Mouse (Mus musculus) limb, embryonic 11.5 days (tissue): Measurements from ENCODE around the gene Gm21981. TPM values are rescaled to one million over a fixed set of nuclear protein-coding genes. Genes with fewer than 3 reads are reported as not detected.
A peak's percentile ranks its signal among the peaks of the same experiment; 100 is the strongest.

Experiments used
- ATAC-seq: fragments of 200-750 bp; cut with Nextera tagmentation; 2 replicates; pipeline ENCODE4 v1.8.0; 2017; ENCODE audit warnings: low read depth; ENCODE audit not compliant: insufficient number of reproducible peaks, low FRiP score, low TSS enrichment
- DNase-seq: peaks from one replicate; pipeline ENCODE4 v3.0.0-alpha.2; 2015; ENCODE audit warnings: low spot score
- H3K27ac ChIP-seq: fragments of 300-500 bp; sonication (generic); replicated peaks from 2 replicates; pipeline ENCODE4 v1.5.1; 2014; ENCODE audit warnings: low read depth, mild to moderate bottlenecking, low read length
- H3K27me3 ChIP-seq: fragments of 300-500 bp; sonication (generic); 2 replicates; pipeline ENCODE4 v1.6.1; 2014; ENCODE audit warnings: mild to moderate bottlenecking, low read length, mixed read lengths; ENCODE audit not compliant: control insufficient read depth, insufficient read depth
- H3K36me3 ChIP-seq: fragments of 300-500 bp; sonication (generic); 2 replicates; pipeline ENCODE4 v1.6.1; 2014; ENCODE audit warnings: mild to moderate bottlenecking, low read length, moderate library complexity, mixed read lengths; ENCODE audit not compliant: control insufficient read depth, insufficient read depth
- H3K4me1 ChIP-seq: fragments of 300-500 bp; sonication (generic); 2 replicates; pipeline ENCODE4 v1.6.1; 2014; ENCODE audit warnings: low read length, mixed read lengths; ENCODE audit not compliant: control insufficient read depth, insufficient read depth
- H3K4me2 ChIP-seq: fragments of 300-500 bp; sonication (generic); 2 replicates; pipeline ENCODE4 v1.6.1; 2014; ENCODE audit warnings: low read depth, mild to moderate bottlenecking, moderate library complexity; ENCODE audit not compliant: severe bottlenecking
- H3K4me3 ChIP-seq: fragments of 300-500 bp; sonication (generic); 2 replicates; pipeline ENCODE4 v1.5.1; 2014; ENCODE audit warnings: low read depth, low read length
- H3K9ac ChIP-seq: fragments of 300-500 bp; sonication (generic); 2 replicates; pipeline ENCODE4 v1.6.1; 2014; ENCODE audit warnings: mild to moderate bottlenecking, low read length
- H3K9me3 ChIP-seq: fragments of 300-500 bp; sonication (generic); 2 replicates; pipeline ENCODE4 v1.6.1; 2016; ENCODE audit warnings: low read length; ENCODE audit not compliant: control insufficient read depth
- WGBS: fragments of 180-500 bp; shearing (Covaris S2); extraction: QIAGEN DNeasy Blood & Tissue Kit; methylation state at CpG from one replicate; pipeline ENCODE4 v1.1.7; 2014; 5-methylcytosine and 5-hydroxymethylcytosine counted together
- polyA plus RNA-seq: library from polyadenylated mRNA; unstranded; fragments of >200 nt; fragmentation: Nextera tagmentation; extraction: Ambion mirVana; gene quantifications from 2 replicates; pipeline ENCODE4 v1.2.1, GENCODE M21; 2014

Gene Gm21981
- 0.95 and 1.3 TPM in 2 replicates for polyA plus RNA-seq

DNA sequence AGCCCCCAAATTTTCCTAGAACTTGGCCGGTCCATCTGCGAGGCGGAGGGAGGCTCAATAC lies at the start of gene Gm21981:
Gene Gm21981, minus strand, starts transcription at position 14 of the 61 bp plus-strand sequence.
- no peaks in the 10 kb centered on the region for H3K9me3 ChIP-seq
- H3K4me2 ChIP-seq: peak within 1 kb of the TSS; percentile 78
- peak within 1 kb of the TSS; percentile 69 for H3K4me3 ChIP-seq
- ATAC-seq: no peak
- WGBS: 0% methylated on average over 3 of the region's 3 CpGs
- no peaks in the 10 kb centered on the region for H3K36me3 ChIP-seq
- H3K9ac ChIP-seq: peak within 1 kb of the TSS; percentile 86
- no peaks in the 10 kb centered on the region for H3K27me3 ChIP-seq
- H3K27ac ChIP-seq: no peak within 1 kb of the TSS; the same call in 1 of the 2 replicates
- peaks cover 7% of the 10 kb centered on the region for H3K4me1 ChIP-seq
- no peak for DNase-seq

DNA sequence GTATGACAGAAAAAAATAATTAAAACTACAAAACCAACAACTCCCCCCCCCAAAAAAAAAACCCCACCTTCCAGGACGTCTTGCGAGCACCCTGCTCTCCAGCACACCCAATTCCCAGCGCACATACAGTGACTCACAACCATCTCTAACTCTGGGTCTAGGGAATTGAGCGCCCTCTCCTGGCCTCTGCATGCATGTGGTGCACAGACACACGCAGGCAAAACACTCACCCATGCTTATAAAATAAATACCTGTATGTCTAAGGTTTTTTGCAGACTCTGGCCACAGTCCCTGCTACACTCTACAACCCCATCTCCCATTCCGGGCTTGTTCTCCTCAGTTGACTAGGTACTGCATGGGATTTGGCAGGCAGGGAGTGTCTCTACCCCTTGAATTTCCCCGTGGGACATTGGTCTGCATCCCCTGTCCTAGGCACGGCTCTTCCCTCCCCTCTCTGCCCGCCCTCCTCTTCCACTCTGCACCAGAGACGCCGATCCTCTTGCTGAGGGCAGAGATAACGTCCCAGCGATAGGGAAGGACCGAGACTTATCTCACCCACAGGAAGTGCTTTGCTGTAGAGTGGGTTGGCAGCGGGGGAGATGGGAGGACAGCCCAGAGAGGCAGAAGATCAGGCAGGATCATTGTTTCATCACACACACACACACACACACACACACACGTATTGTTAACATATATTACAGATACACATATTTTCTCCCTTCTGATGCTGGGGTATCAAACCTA lies 48.9 kb upstream of the Gm21981 start:
- H3K4me3 ChIP-seq: no peak overlapping the region
- no peak overlapping the region for H3K4me2 ChIP-seq
- no peak overlapping the region for H3K9ac ChIP-seq
- 42% methylated on average over 16 of the region's 16 CpGs for WGBS
- no peak overlapping the region for H3K27ac ChIP-seq
- ATAC-seq (no peak), DNase-seq (peak; percentile 33)
- H3K36me3 ChIP-seq: no peaks in the 10 kb centered on the region
- H3K27me3 ChIP-seq: peaks cover 3% of the 10 kb centered on the region; the same call in 1 of the 2 replicates
- H3K9me3 ChIP-seq: no peaks in the 10 kb centered on the region
- peaks cover 15% of the 10 kb centered on the region for H3K4me1 ChIP-seq

DNA sequence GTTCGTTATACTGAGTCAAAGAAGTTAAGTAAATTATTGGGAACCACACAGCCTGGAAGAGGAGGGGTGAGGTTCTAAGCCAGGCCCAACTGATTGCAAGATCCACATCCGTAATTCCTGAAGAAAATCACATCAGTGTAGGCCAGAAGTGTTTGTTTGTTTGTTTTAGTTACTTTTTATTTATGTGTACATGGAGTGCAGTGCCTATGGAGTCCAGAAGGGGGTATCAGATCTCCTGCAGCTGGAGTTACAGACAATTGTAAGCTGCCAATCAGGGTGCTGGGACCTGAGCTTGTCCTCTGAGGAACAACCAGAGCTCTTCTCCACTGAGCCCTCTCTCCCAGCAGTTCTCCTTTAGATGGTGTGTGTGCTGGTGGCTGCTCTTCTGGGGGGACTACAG lies 45.9 kb upstream of the Gm21981 start:
- 48% methylated on average over 2 of the region's 2 CpGs for WGBS
- Histone ChIP-seq H3K27me3 (peaks cover 5% of the 10 kb centered on the region; the same call in 1 of the 2 replicates), H3K4me3 (no peak overlapping the region), H3K27ac (no peak overlapping the region), H3K36me3 (no peaks in the 10 kb centered on the region), H3K9ac (no peak overlapping the region), H3K4me2 (no peak overlapping the region), H3K4me1 (peaks cover 20% of the 10 kb centered on the region), H3K9me3 (no peaks in the 10 kb centered on the region)
- DNase-seq (no peak), ATAC-seq (no peak)

DNA sequence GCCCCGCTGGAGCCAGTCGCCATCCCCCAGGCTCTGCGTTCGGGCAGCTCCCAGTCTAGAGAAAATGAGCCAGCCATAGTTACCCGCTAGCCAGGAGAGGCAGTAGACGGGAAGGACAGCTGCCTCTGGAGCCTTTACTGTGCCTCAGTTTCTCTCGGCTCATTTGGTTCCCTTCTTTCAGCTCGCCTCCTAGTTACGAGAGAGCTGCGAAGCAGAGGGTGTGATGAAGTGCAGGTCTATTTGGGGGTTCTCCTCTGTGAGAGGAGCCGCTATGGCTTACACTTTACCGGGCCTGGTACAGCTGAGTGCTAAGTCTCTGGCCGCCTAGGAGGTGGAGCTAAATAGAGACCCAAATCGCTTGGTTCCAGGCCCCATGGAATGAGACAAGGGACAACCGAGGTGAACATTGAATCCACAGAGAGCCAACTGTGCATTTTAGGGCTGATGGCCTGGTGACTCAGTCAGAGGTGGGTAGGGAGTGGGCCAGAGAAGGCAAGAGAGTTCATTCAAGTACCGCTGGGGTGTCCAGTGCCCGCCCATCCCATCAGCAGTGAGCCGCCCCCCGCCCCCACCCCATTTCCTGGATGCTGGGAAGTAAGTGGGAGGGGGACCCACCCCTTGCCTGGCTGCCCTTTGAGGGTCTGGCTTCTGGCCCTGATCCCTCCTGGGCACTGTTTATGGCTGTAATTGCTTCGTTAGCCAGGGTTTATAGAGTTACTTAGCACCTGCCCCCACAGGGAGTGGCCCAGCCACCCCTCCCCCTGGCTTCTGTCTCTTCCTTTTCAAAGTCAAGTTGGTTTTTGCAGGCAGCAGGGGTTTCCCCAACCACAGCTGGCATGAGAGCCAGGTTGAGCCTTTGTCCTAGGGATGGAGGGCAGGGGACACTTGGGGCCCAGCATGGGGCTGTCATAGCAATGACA lies 44.9 kb upstream of the Gm21981 start:
- WGBS: under 1% methylated on average over 20 of the region's 20 CpGs
- Histone ChIP-seq H3K4me1 (peaks cover 20% of the 10 kb centered on the region), H3K9me3 (no peaks in the 10 kb centered on the region), H3K27me3 (peaks cover 5% of the 10 kb centered on the region; the same call in 1 of the 2 replicates), H3K4me3 (peak overlapping the region; percentile 59), H3K4me2 (peak overlapping the region; percentile 100), H3K9ac (no peak overlapping the region; the same call in 1 of the 2 replicates), H3K36me3 (no peaks in the 10 kb centered on the region), H3K27ac (no peak overlapping the region; the same call in 1 of the 2 replicates)
- peak; percentile 26; the same call in 1 of the 2 replicates for ATAC-seq
- DNase-seq: peak; percentile 70

DNA sequence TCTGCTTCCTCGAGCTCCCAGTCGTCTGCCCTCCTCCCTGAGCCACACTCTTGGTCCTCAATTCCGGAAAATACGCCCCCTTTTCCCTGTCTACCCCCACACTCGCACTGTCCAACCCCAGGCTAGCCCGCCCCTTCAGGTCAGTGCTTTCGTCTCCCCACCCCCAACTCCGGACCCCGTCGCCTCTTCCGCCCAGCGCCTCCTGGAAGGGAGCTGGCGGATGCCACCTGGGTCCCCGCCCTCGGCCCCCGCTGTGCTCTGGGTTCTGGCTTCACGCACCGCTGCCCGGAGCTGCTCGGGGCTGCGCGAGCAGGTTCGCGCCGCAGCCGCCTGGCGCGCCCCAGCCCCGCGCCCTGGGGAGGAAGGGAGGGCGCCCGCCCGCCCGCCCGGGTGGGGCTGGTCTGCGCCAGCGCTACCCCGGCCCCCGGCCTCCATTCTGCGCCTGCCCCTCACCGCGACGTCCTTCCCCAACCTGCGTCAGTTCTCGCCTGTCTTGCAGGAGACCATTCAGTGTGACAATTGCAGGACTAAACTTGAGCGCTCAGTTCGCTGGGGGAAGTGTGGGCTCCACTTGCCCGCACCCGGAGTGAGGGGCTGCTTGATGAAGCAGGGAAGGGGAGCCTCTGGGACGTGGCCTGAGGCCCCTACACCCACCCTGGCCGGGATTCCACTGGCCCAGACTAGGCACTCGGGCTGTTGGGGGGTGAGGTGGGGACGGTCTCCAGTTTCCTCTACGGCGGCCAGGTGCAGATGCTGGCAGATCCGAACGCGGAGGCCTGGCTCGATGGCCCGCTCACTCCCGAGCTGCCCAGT lies 44.0 kb upstream of the Gm21981 start:
- ATAC-seq (peak; percentile 40), DNase-seq (peak; percentile 61)
- H3K27ac ChIP-seq: no peak overlapping the region; the same call in 1 of the 2 replicates
- peak overlapping the region; percentile 59 for H3K4me3 ChIP-seq
- peak overlapping the region; percentile 5 for H3K9ac ChIP-seq
- peaks cover 20% of the 10 kb centered on the region for H3K4me1 ChIP-seq
- WGBS: under 1% methylated on average over 57 of the region's 61 CpGs
- no peaks in the 10 kb centered on the region for H3K9me3 ChIP-seq
- H3K4me2 ChIP-seq: peak overlapping the region; percentile 100
- H3K36me3 ChIP-seq: no peaks in the 10 kb centered on the region
- H3K27me3 ChIP-seq: peaks cover 5% of the 10 kb centered on the region; the same call in 1 of the 2 replicates

DNA sequence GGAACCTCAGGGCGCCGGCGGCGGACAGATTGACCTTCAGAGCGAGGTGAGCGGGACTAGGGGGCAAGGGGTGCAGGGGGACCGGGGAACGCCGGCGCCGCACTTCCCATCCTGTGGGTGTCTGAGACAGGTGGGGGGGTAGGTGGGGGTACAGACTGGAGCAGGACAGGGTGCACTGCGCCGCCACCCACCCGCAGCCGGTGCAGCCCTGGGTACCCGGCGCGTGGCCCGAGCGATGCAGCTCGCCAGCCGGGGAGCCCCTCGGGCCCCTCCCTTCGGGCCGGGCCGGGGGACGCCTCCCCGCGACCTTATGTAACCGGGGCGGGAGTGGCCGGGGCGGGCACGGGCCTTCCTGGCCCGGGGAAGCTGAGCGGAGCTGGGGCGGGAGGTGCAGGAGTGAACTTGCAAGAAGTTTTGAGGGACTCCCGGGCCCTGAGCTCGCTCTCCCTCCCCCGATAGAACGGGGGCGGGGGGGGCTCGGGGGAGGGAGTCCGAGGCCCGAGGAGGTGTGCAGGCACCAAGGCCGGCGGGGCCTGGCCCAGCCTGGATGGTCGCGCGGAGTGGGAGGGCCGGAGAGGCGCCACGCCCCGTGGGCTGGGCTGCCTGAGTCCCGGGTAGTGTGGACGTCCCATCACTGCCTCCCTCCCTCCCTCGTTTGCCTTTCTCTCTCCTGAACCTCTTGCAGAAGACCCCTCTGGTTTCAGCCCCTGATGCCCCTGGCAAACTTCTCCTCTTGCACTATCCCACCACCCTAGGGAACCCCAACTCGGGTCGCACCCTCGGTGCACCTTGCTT lies 43.2 kb upstream of the Gm21981 start:
- peak; percentile 81 for DNase-seq
- no peak overlapping the region for H3K27ac ChIP-seq
- H3K4me2 ChIP-seq: peak overlapping the region; percentile 100
- H3K4me3 ChIP-seq: peak overlapping the region; percentile 59
- H3K9me3 ChIP-seq: no peaks in the 10 kb centered on the region
- H3K36me3 ChIP-seq: no peaks in the 10 kb centered on the region
- under 1% methylated on average over 50 of the region's 60 CpGs for WGBS
- ATAC-seq: peak; percentile 79
- H3K27me3 ChIP-seq: peaks cover 5% of the 10 kb centered on the region; the same call in 1 of the 2 replicates
- peak overlapping the region; percentile 38 for H3K9ac ChIP-seq
- H3K4me1 ChIP-seq: peaks cover 20% of the 10 kb centered on the region

DNA sequence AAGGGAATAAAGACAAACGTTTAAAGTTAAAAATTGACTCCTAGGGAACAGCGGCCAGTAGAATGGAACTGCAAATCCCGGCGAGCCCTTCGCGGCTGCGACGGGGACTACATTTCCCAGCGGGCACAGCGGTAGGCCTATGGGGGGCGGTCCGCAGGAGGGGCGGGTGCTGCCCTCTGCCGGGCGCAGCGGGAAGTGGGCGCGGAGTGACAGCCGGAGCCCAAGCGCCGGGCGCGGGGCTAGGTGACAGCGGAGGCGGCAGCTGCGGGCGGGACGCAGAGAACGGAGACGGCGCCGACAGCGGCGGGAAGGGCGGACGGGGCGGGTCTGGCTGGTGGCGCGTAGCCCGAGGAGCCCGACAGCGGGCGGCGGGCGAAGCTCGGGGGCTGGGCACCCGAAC lies 42.6 kb upstream of the Gm21981 start, which contains the start of gene Tfeb:
Gene Tfeb, plus strand, starts transcription at position 175 of the 400 bp plus-strand sequence.
- peak within 1 kb of the TSS; percentile 59 for H3K4me3 ChIP-seq
- no peaks in the 10 kb centered on the region for H3K36me3 ChIP-seq
- peak; percentile 97 for DNase-seq
- H3K4me1 ChIP-seq: peaks cover 20% of the 10 kb centered on the region
- no peak within 1 kb of the TSS for H3K27ac ChIP-seq
- H3K9me3 ChIP-seq: no peaks in the 10 kb centered on the region
- H3K27me3 ChIP-seq: peaks cover 5% of the 10 kb centered on the region; the same call in 1 of the 2 replicates
- H3K4me2 ChIP-seq: peak within 1 kb of the TSS; percentile 100
- H3K9ac ChIP-seq: peak within 1 kb of the TSS; percentile 38
- under 1% methylated on average over 46 of the region's 47 CpGs for WGBS
- peak; percentile 59 for ATAC-seq
